ENCODE assay signal across 8 mouse cellular contexts in genomic region chr3:88607065-88607757, GRCm38 (mm10). TPM values are rescaled to one million over a fixed set of nuclear protein-coding genes. Genes with fewer than 3 reads are reported as not detected.
DNase-seq lines count a peak whose midpoint lies in the region; ATAC-seq and TF ChIP-seq lines count a peak whose summit lies in the region.

No protein-coding gene starts in this region.

- CTCF ChIA-PET in Patski (lab: Charles Lee) = interaction anchor here (0.8 to 7.0 kb wide), 28 partner anchors 9 to 131 kb away, joined by 3 to 75 read pairs (median 4); partner anchors contain the start of gene Rxfp4

- H3K27me3 ChIP-seq in Patski = no peaks in the 10 kb centered on the region
- H3K27me3 ChIP-seq in hindbrain, embryonic 14.5 days (ENCODE audit: control insufficient read depth, insufficient read depth, low read length) = no peaks in the 10 kb centered on the region

- in situ Hi-C loops in Patski (cut with MboI; ENCODE audit: low pct_unique_long_range_greater_than_20kb) = loop anchor here (5.0 to 10.0 kb wide), 3 partner anchors 35 to 150 kb away; partner anchors contain the start of gene Rab25

- H3K4me2 ChIP-seq in hindbrain, embryonic 14.5 days (replicated peaks) = peak overlapping the region; percentile 54

- H3K9me3 ChIP-seq in hindbrain, embryonic 14.5 days (ENCODE audit: control insufficient read depth, low read length) = no peaks in the 10 kb centered on the region

- H3K4me3 ChIP-seq in hindbrain, embryonic 14.5 days (replicated peaks; ENCODE audit: low read length) = peak overlapping the region; percentile 21

- peak; percentile 80 for ATAC-seq in Patski
- peak; percentile 85 for ATAC-seq in hindbrain, embryonic 14.5 days (ENCODE audit: low FRiP score)

- TF ChIP-seq CTCF in Patski (IDR thresholded peaks at IDR 0.05) = peak; percentile 99

- peak overlapping the region; percentile 50 for H3K9ac ChIP-seq in hindbrain, embryonic 14.5 days

- 0 out of 2 replicates have a peak, but pooled peaks cover 6% of the 10 kb centered on the region for H3K4me1 ChIP-seq in hindbrain, embryonic 14.5 days (replicated peaks; ENCODE audit: control insufficient read depth, insufficient read depth, low read length)

- no peaks in the 10 kb centered on the region for H3K36me3 ChIP-seq in hindbrain, embryonic 14.5 days (replicated peaks; ENCODE audit: control insufficient read depth, insufficient read depth)

- POLR2A ChIA-PET in Patski (lab: Charles Lee) = interaction anchor here (1.0 to 4.7 kb wide), 5 partner anchors 14 to 52 kb away, joined by 3 to 37 read pairs (median 4); no protein-coding TSS in a partner anchor

- DNase-seq in Patski (ENCODE audit: low read depth, low spot score) = no peak
- DNase-seq in cerebellum, postnatal 10 days = peak; percentile 94 to 96
- peak; percentile 89 for DNase-seq in frontal cortex, postnatal 25 days (ENCODE audit: low spot score in 2 of 2)
- peak; percentile 93 for DNase-seq in hindbrain, embryonic 14.5 days (ENCODE audit: low spot score)
- DNase-seq in layer of hippocampus, postnatal 36 days = peak; percentile 83 to 91
- DNase-seq in lung, postnatal 36 days = peak; percentile 94
- peak; percentile 94 for DNase-seq in retina, embryonic 14.5 days (ENCODE audit: low spot score)
- peak; percentile 90 for DNase-seq in thymus, postnatal 4 days

- H3K27ac ChIP-seq in hindbrain, embryonic 14.5 days = no peak overlapping the region

- under 1% methylated on average over 20 of the region's 20 CpGs for WGBS in hindbrain, embryonic 14.5 days

RNA-seq across cellular contexts. Expression of gene Arhgef2, which starts 1.4 kb away (rescaled TPM):
- 175 TPM for polyA plus RNA-seq in Patski (2021)
- polyA plus RNA-seq in hindbrain, embryonic 14.5 days (2014; fragmentation: Nextera tagmentation; extraction: Ambion mirVana) = 96.0 and 115 TPM in 2 replicates
- 100 to 1,000 TPM; 250 to 265 TPM for total RNA-seq in layer of hippocampus, postnatal 36 days (2021)

RNA-seq across cellular contexts. Expression of gene Ssr2, which starts 31.5 kb away (rescaled TPM):
- 410 TPM for polyA plus RNA-seq in Patski (2021)
- polyA plus RNA-seq in hindbrain, embryonic 14.5 days (2014; fragmentation: Nextera tagmentation; extraction: Ambion mirVana) = 117 and 129 TPM in 2 replicates
- total RNA-seq in layer of hippocampus, postnatal 36 days (2021) = 10 to 100 TPM; 97.1 to 98.9 TPM

RNA-seq across cellular contexts. Expression of gene Rxfp4, which starts 45.7 kb away (rescaled TPM):
- not detected for polyA plus RNA-seq in Patski (2021)
- polyA plus RNA-seq in hindbrain, embryonic 14.5 days (2014; fragmentation: Nextera tagmentation; extraction: Ambion mirVana) = not detected in 2 replicates
- not detected for total RNA-seq in layer of hippocampus, postnatal 36 days (2021)

RNA-seq across cellular contexts. Expression of gene Ubqln4, which starts 53.7 kb away (rescaled TPM):
- 143 TPM for polyA plus RNA-seq in Patski (2021)
- 42.9 and 53.6 TPM in 2 replicates for polyA plus RNA-seq in hindbrain, embryonic 14.5 days (2014; fragmentation: Nextera tagmentation; extraction: Ambion mirVana)
- 100 to 1,000 TPM; 109 to 111 TPM for total RNA-seq in layer of hippocampus, postnatal 36 days (2021)

RNA-seq across cellular contexts. Expression of gene Lamtor2, which starts 54.3 kb away (rescaled TPM):
- 264 TPM for polyA plus RNA-seq in Patski (2021)
- 102 and 107 TPM in 2 replicates for polyA plus RNA-seq in hindbrain, embryonic 14.5 days (2014; fragmentation: Nextera tagmentation; extraction: Ambion mirVana)
- 100 to 1,000 TPM in 1 of 2 experiments, 10 to 100 TPM in 1; 91.0 to 111 TPM for total RNA-seq in layer of hippocampus, postnatal 36 days (2021)
